Mouse (Mus musculus) midbrain, embryonic 13.5 days (tissue): ENCODE measurements around the gene Ttll11. TPM values are rescaled to one million over a fixed set of nuclear protein-coding genes. Genes with fewer than 3 reads are reported as not detected.

Experiments
- ATAC-seq: fragments of 200-750 bp; cut with Nextera tagmentation; 2 replicates; pipeline ENCODE4 v1.8.0; 2017; ENCODE audit warnings: mild to moderate bottlenecking, moderate TSS enrichment, moderate library complexity
- H3K27ac ChIP-seq: fragments of 300-500 bp; sonication (generic); 2 replicates; pipeline ENCODE4 v1.5.1; 2015; ENCODE audit warnings: inconsistent platforms, mild to moderate bottlenecking, moderate library complexity
- H3K27me3 ChIP-seq: fragments of 300-500 bp; sonication (generic); 2 replicates; pipeline ENCODE4 v1.6.1; 2015; ENCODE audit warnings: mild to moderate bottlenecking, inconsistent platforms
- H3K36me3 ChIP-seq: fragments of 300-500 bp; sonication (generic); 2 replicates; pipeline ENCODE4 v1.6.1; 2015; ENCODE audit warnings: mild to moderate bottlenecking, inconsistent platforms
- H3K4me1 ChIP-seq: fragments of 300-500 bp; sonication (generic); replicated peaks from 2 replicates; pipeline ENCODE4 v1.6.1; 2015; ENCODE audit warnings: inconsistent platforms
- H3K4me2 ChIP-seq: fragments of 300-500 bp; sonication (generic); replicated peaks from 2 replicates; pipeline ENCODE4 v1.6.1; 2015; ENCODE audit warnings: moderate library complexity, mild to moderate bottlenecking, inconsistent platforms
- H3K4me3 ChIP-seq: fragments of 300-500 bp; sonication (generic); replicated peaks from 2 replicates; pipeline ENCODE4 v1.5.1; 2015; ENCODE audit warnings: mild to moderate bottlenecking, inconsistent platforms
- H3K9ac ChIP-seq: fragments of 300-500 bp; sonication (generic); replicated peaks from 2 replicates; pipeline ENCODE4 v1.6.1; 2015; ENCODE audit warnings: mild to moderate bottlenecking, inconsistent platforms
- H3K9me3 ChIP-seq: fragments of 300-500 bp; sonication (generic); 2 replicates; pipeline ENCODE4 v1.6.1; 2016; ENCODE audit warnings: mild to moderate bottlenecking, inconsistent platforms
- WGBS: fragments of 180-500 bp; shearing (Covaris S2); methylation state at CpG from one replicate; pipeline ENCODE4 v1.1.7; 2015; 5-methylcytosine and 5-hydroxymethylcytosine counted together
- polyA plus RNA-seq: library from polyadenylated mRNA; unstranded; fragments of >200 nt; fragmentation: Nextera tagmentation; extraction: Ambion mirVana; gene quantifications from 2 replicates; pipeline ENCODE4 v1.2.1, GENCODE M21; 2015

The Ttll11 gene
- polyA plus RNA-seq, 1 experiment from 2014 or later = 4.3 TPM

DNA sequence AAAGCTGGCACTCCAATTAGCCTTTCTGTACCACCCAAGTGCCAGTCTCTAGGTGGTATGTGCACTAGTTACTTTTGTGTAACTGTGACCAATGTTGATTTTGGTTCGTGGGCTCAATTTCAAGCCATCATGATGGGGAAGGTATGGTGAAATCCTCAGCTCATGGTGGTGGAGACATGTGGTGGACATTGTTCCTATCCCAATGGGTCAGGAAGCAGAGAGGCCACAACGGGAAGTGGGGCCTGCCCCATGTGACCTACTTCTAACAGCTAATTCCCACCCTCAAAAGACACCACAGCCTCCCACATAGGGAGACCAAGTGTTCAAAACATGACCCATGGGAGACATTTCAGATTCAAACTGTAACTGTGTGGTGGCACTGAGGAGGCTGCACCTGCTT is 17.0 kb upstream of the Ttll11 start:
- Histone ChIP-seq H3K9me3 (no peaks in the 10 kb centered on the region), H3K27ac (no peak overlapping the region), H3K36me3 (no peaks in the 10 kb centered on the region), H3K27me3 (no peaks in the 10 kb centered on the region), H3K4me1 (no peaks in the 10 kb centered on the region), H3K4me3 (no peak overlapping the region), H3K9ac (no peak overlapping the region), H3K4me2 (no peak overlapping the region)
- WGBS = 65% methylated on average over 2 of the region's 2 CpGs
- no peak for ATAC-seq

DNA sequence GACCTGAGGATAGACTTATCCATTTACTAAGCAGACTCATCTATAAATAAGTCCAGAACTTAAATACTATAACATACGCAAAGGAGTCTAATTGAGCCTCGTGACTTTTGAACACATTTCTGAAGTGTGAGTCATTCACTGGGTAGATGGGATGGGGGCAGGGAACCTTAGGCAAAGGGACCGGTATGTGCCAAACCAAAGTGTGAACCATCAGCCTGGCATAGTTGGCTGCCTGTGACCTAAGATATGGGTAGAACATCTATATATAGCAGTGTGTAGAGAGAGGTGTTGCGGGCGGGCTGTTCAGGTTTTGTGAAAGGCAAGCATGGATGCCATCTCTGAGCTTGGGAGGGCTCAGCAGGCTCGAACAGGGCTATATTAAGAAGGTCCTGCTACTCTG is 14.6 kb upstream of the Ttll11 start:
- Histone ChIP-seq H3K9me3 (no peaks in the 10 kb centered on the region), H3K4me1 (no peaks in the 10 kb centered on the region), H3K4me2 (no peak overlapping the region), H3K27ac (no peak overlapping the region), H3K27me3 (no peaks in the 10 kb centered on the region), H3K4me3 (no peak overlapping the region), H3K36me3 (no peaks in the 10 kb centered on the region), H3K9ac (no peak overlapping the region)
- WGBS = 90% methylated on average over 6 of the region's 6 CpGs
- no peak for ATAC-seq

DNA sequence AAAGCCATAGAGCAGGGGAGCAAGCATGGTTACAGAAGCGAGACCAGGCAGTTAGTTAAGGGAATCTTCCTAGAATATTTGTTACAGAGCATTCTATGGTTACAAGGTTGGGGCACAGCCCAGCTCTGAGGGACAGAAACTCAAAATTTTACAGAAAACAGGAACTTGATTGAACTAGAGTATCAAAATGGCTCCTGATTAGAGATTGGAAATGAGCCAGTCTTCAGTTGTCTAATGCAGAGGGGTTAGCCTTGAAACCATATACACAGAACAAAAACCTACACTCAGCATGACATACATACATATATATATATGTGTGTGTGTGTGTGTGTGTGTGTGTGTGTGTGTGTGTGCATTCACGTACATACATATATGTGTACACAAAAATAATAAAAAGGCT is 13.8 kb upstream of the Ttll11 start:
- H3K4me2 ChIP-seq = no peak overlapping the region
- no peak overlapping the region for H3K4me3 ChIP-seq
- H3K4me1 ChIP-seq = no peaks in the 10 kb centered on the region
- WGBS = 93% methylated on average over 2 of the region's 2 CpGs
- H3K9me3 ChIP-seq = no peaks in the 10 kb centered on the region
- ATAC-seq = no peak
- H3K9ac ChIP-seq = no peak overlapping the region
- H3K27me3 ChIP-seq = no peaks in the 10 kb centered on the region
- H3K36me3 ChIP-seq = no peaks in the 10 kb centered on the region
- H3K27ac ChIP-seq = no peak overlapping the region

DNA sequence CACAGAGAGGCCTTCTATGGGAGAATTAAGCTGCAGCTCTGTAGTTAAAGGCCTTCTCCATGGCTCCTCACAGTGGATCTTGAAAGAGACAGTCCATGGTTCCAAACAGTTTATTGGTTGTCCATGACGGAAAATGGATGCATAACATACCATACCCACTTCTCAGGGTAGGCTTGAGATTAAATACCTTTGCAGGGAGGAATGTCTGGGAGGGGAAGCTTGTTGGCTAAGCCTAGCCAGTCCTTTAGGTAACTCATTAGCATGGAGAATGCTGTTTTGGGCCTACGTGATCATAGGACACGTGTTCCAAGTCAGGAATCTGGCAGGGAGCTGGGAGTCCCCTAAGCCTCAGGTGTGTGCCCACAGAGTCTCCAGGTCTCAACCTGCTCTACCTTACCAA is 12.5 kb upstream of the Ttll11 start:
- H3K4me1 ChIP-seq = no peaks in the 10 kb centered on the region
- H3K4me2 ChIP-seq = no peak overlapping the region
- WGBS = 88% methylated on average over 3 of the region's 3 CpGs
- H3K27ac ChIP-seq = no peak overlapping the region
- no peaks in the 10 kb centered on the region for H3K36me3 ChIP-seq
- peaks cover 4% of the 10 kb centered on the region; the same call in 1 of the 2 replicates for H3K27me3 ChIP-seq
- ATAC-seq = no peak
- H3K9ac ChIP-seq = no peak overlapping the region
- H3K4me3 ChIP-seq = no peak overlapping the region
- H3K9me3 ChIP-seq = no peaks in the 10 kb centered on the region

DNA sequence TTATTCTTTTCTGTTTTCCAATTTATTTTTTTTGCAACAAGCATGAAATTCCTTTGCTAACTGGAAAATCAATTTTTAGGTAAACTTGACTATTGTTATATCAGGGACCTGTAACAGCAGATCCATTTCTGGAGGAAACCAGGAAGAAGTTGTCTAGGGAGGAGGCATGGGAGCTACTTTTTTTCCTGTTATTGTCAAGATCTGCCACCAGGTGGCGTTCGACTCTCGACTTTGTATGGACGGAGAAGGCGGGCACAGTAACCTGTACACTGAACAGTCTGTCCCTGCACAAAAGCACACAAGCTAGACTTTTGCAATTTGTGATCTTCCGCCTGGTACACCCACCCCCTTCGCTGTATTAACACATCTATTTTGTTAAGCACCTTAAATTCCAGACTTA is 4.2 kb upstream of the Ttll11 start:
- no peak overlapping the region for H3K9ac ChIP-seq
- H3K36me3 ChIP-seq = no peaks in the 10 kb centered on the region
- ATAC-seq = no peak
- H3K27me3 ChIP-seq = peaks cover 14% of the 10 kb centered on the region; the same call in 1 of the 2 replicates
- H3K4me3 ChIP-seq = no peak overlapping the region
- WGBS = 5% methylated on average over 7 of the region's 7 CpGs
- no peak overlapping the region for H3K27ac ChIP-seq
- peaks cover 6% of the 10 kb centered on the region for H3K4me1 ChIP-seq
- H3K4me2 ChIP-seq = no peak overlapping the region
- H3K9me3 ChIP-seq = no peaks in the 10 kb centered on the region

DNA sequence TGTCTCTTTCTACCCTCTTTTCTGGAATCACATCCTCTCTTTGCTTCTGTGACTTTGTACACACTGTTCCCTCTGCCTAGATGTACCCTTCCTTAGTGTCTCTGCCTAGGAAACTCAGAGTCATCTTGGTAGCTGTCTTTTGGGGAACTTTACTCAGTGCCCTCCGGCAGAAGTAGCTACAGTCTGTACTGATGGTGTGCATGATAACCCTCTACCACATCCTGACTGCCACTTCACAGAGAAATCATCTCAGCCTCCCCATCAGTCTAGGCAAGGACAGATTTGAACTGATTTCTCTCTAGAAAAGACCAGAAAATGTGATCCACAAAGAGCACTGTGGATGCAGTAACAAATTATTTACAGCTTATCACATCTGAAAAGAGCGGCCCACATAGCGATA is 2.2 kb upstream of the Ttll11 start:
- Histone ChIP-seq H3K27ac (no peak overlapping the region), H3K9ac (no peak overlapping the region), H3K4me2 (no peak overlapping the region), H3K27me3 (peaks cover 7% of the 10 kb centered on the region; the same call in 1 of the 2 replicates), H3K9me3 (no peaks in the 10 kb centered on the region), H3K4me3 (no peak overlapping the region), H3K36me3 (no peaks in the 10 kb centered on the region), H3K4me1 (peaks cover 26% of the 10 kb centered on the region)
- whole genome bisulfite sequencing = 82% methylated on average over 3 of the region's 3 CpGs
- ATAC-seq = no peak

DNA sequence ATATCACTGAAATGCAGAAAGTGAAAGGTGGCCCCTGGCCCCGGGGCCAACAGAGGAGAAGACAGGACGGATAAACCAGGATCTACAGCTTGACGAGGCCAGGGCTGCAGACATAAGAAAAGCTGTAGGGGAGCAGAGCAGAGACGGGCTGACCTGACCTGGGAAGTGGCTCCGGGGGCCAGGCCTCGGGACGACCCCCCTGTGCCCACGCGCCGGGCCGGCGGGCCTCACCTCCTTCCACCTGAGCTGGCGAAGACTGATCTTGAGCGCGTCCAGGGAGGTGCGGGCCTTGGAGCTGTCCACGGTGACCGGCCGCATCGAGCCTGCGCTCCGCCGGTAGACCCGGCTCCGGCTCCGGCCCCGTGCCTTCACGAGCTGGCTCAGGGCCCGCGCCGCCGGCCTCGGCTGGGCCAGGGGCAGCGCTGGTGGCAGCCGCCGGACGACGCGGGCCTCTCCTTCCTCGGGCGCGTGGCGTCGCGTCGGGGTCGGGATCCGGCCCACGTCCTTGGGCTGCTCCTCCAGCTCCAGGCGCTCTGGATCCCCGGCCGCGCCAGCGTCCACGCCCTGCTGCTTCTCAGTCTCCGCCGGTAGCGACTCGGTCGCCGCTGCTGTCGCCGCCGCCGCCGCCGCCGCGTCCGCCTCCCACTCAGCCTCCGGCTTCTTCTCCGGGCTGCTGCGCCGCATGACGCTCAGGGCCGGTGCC is 621 bp downstream of the Ttll11 start:
- WGBS = under 1% methylated on average over 68 of the region's 76 CpGs

DNA sequence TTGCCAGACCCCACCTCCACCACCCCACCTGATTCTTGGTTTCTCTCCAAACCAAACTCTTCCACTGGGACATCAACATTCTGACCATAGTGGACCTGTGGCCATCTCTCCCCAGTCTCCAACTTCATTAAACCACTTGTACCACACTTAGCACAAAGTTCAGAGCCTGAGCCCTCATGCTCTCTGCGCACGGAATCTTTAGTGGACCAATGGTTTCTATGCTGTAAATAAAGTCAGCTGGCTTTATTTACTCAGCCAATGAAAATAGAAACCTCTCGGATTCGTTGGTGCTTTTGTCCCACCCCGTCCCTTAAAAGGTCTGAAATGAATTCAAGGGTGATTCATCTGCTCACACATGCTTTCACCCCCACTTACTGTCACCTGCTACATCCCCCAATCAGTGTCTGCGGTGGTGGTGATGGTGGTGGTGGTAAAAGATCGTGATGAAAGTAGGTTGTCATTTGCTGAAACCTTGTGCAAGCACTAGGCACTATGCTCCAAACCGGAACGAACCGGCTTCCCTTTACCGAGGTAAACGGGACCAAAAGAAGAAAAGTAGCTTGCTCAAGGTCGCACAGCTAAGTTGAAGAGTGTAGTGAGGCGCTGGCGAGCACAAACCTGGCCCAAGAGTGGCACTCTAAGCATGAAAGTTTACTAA is 1.3 kb downstream of the Ttll11 start:
- Histone ChIP-seq H3K4me3 (peak overlapping the region; percentile 72), H3K4me1 (peaks cover 27% of the 10 kb centered on the region), H3K9ac (peak overlapping the region; percentile 87), H3K27me3 (no peaks in the 10 kb centered on the region), H3K27ac (no peak overlapping the region), H3K9me3 (no peaks in the 10 kb centered on the region), H3K36me3 (no peaks in the 10 kb centered on the region), H3K4me2 (peak overlapping the region; percentile 97)
- 26% methylated on average over 15 of the region's 15 CpGs for WGBS
- ATAC-seq = peak; percentile 7; the same call in 1 of the 2 replicates

More for the DNA sequence above, 621 bp downstream of the Ttll11 start:
- Histone ChIP-seq H3K27ac (peak overlapping the region; percentile 87), H3K9ac (peak overlapping the region; percentile 87), H3K27me3 (no peaks in the 10 kb centered on the region), H3K4me2 (peak overlapping the region; percentile 97), H3K4me1 (peaks cover 27% of the 10 kb centered on the region), H3K4me3 (peak overlapping the region; percentile 72), H3K36me3 (no peaks in the 10 kb centered on the region), H3K9me3 (no peaks in the 10 kb centered on the region)
- ATAC-seq = peak; percentile 78

DNA sequence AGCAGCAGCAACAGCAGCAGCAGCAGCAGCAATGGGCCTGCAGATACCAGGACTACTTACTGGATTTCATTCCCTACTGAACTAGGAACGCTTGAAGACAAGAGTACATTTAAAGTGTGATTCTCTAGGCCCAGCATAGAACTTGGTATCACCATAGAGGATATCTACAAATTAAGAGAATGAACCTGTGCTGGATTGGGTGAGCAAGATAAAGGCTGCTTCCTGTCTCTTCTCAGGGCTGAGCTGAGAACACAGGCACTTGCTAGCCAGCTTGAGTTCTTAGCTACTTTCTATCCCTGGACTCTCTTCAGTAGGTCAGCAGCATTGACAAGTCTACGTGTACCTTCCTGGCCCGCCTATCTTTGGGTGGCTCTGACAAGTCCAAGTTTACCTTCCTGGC is 2.0 kb downstream of the Ttll11 start:
- Histone ChIP-seq H3K4me3 (peak overlapping the region; percentile 72; the same call in 1 of the 2 replicates), H3K27ac (no peak overlapping the region), H3K4me2 (peak overlapping the region; percentile 97), H3K4me1 (peaks cover 27% of the 10 kb centered on the region), H3K27me3 (no peaks in the 10 kb centered on the region), H3K9ac (no peak overlapping the region; the same call in 1 of the 2 replicates), H3K36me3 (no peaks in the 10 kb centered on the region), H3K9me3 (no peaks in the 10 kb centered on the region)
- ATAC-seq = no peak
- WGBS = 92% methylated on average over 3 of the region's 3 CpGs

DNA sequence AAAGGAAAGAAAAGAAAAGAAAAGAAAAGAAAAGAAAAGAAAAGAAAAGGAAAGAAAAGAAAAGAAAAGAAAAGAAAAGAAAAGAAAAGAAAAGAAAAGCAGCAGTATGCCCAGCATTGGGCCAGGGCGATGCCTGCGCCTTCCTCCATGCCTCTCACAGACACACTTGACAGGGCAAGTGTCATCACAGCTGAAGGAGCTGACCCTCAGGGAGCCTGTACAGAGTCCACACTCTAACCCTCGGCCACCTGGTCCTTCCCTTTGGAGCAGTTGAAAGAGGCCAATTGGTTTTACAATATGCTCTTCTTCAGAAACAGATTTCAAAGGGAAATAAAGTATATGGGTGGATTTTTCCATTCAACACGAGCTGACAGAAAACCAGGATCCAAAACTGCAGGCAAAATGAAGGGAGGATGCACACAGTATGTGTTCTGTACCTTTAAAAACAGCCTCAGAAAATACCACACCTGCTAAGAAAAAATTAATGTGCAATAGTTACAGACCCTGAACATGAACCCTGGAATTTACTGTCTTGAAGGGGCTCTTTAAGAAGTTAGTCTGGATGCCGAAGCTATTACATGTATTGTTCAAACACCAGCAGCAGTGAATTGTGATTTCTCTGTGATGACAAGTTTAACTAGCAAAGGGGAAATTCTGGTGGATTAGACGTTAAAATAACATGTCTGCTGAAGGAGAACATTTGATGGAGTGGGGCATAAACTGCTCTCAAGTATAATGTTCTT is 7.3 kb downstream of the Ttll11 start:
- ATAC-seq = no peak
- Histone ChIP-seq H3K9ac (no peak overlapping the region), H3K27ac (no peak overlapping the region), H3K4me1 (peaks cover 12% of the 10 kb centered on the region), H3K36me3 (no peaks in the 10 kb centered on the region), H3K27me3 (no peaks in the 10 kb centered on the region), H3K4me2 (no peak overlapping the region), H3K4me3 (no peak overlapping the region), H3K9me3 (no peaks in the 10 kb centered on the region)
- 60% methylated on average over 6 of the region's 6 CpGs for WGBS

DNA sequence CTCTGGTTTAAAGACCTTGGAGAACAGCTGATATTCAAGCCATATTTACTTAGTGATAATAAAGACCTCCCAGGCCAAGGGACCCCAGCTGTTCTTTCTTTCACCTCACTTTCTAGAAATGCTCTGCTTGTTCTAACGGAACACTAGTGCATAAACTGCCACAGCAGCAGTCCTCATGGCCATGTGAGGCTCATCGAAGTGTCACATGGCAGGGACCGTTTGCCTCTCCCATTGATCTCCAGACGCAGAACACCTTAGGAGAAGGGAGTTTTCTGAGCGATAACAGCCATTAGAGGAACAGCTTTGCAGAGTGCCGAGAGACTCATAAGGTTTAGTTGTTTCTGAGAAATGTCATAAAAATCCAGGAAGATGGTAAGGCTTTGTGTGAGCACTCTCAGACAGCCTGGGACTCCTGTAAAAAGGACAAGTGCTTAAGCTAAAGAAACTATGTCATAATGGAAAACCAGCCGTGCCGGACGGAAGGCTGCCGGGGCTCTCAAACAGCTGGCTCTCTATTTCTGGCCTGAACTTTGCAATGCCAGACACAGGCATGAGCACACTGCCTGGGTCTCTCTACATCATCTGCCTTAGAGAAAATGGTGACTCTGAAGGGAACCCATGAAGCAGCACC is 13.7 kb downstream of the Ttll11 start:
- WGBS = 84% methylated on average over 10 of the region's 10 CpGs
- Histone ChIP-seq H3K4me3 (no peak overlapping the region), H3K27ac (no peak overlapping the region)

DNA sequence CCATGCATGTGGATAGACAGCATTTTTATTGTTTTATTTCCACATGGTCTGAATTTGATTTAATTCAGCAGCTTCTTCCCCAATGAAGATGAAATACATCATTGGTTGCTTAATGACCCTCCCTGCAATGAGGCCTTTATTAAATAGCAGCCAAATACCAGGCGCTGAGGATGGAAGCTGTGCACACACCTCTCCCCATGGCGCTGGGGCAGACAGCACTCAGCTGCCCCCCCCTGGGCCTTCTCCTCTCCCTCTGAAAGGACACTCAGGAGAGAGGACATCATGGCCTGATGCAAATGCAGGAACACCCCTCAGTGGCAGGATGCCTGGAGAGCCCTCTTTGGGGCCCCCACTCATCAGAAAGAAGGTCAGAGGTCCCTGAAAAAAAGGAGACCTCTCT is 16.4 kb downstream of the Ttll11 start:
- H3K27me3 ChIP-seq = no peaks in the 10 kb centered on the region
- no peak overlapping the region for H3K4me2 ChIP-seq
- H3K36me3 ChIP-seq = no peaks in the 10 kb centered on the region
- H3K9me3 ChIP-seq = no peaks in the 10 kb centered on the region
- WGBS = 90% methylated on average over 2 of the region's 2 CpGs
- no peak overlapping the region for H3K9ac ChIP-seq
- no peak overlapping the region for H3K27ac ChIP-seq
- no peak for ATAC-seq
- H3K4me1 ChIP-seq = no peaks in the 10 kb centered on the region
- no peak overlapping the region for H3K4me3 ChIP-seq

More for the DNA sequence above, 13.7 kb downstream of the Ttll11 start:
- Histone ChIP-seq H3K4me1 (0 out of 2 replicates have a peak, but pooled peaks cover 5% of the 10 kb centered on the region), H3K9ac (no peak overlapping the region), H3K27me3 (no peaks in the 10 kb centered on the region), H3K4me2 (no peak overlapping the region), H3K9me3 (no peaks in the 10 kb centered on the region), H3K36me3 (no peaks in the 10 kb centered on the region)
- ATAC-seq = no peak
